Mouse (Mus musculus) fat pad, adult 2 months (tissue): ENCODE measurements around the gene Gm5108.

Source experiments
- DNase-seq: peaks from one replicate; pipeline ENCODE4 v3.0.0-alpha.2; 2011; ENCODE audit warnings: low read depth, low spot score; ENCODE audit errors: extremely low read depth

Gm5108 gene

DNA sequence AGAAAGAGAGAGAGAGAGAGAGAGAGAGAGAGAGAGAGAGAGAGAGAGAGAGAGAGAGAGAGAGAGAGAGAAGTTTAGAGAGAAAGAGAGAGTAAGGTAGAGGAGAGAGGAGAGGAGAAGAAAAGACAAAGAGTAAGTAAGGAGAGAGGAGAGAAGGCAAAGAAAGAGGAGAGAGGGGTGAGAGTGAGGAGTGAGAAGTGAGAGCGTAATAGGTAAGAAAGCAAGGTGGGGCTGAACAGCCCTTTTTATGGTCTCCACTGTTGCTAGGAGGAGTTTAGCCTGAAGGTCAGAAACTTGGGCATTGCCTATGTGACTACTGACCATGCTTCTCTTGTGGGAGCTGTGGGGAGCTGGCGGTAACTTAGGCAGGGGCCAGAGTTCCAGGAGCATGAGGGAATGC is at the start of gene Gm5108:
Gm5108 (plus strand) TSS at position 301 of the 400 bp plus-strand sequence.
- no peak for DNase-seq

- DNase-seq: no peak
Measured at GRCm38 (mm10) chr5:67898921-67899320, 42.5 kb upstream of the Gm5108 start.

DNA sequence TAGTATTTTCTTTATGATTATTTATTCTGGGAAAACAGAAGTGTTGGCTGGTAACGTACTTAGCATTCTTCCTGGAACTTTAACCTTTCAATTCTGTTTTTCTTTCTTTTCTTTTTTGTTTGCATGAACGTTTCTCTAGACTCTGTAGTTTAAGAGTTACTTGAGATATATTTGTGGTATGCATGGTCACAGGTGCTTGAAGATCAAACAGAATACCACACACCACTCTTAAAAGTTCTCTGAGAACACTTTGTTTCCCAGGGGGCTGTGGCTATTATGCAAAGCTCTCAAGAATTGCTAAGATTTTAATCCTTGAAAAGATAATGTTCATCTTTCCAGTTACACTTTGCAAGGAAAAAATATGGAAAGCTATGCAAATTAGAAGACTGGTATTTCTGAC is 36.9 kb upstream of the Gm5108 start:
- no peak for DNase-seq

DNA sequence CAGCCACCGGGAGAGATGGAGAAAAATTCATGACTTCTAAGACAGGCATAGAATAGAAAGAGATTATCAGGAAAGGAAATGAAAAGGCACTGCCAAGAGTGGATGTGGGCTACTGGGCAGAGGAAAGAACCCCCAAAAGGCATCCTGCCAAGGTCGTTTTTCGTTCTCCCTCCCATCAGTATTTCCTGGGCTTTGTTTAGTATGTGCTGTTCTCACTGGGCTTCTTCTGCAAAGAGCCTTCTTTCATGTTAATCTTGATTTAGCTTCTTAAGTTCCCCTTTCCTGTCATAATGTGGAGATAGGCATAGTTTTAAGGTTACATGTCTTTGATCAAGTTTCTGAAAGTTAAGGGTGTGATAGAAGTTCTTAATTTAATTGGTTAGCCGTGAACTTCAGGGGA is 10.9 kb upstream of the Gm5108 start:
- no peak for DNase-seq

- no peak for DNase-seq
Measured at GRCm38 (mm10) chr5:67931623-67932022, 9.8 kb upstream of the Gm5108 start.

DNA sequence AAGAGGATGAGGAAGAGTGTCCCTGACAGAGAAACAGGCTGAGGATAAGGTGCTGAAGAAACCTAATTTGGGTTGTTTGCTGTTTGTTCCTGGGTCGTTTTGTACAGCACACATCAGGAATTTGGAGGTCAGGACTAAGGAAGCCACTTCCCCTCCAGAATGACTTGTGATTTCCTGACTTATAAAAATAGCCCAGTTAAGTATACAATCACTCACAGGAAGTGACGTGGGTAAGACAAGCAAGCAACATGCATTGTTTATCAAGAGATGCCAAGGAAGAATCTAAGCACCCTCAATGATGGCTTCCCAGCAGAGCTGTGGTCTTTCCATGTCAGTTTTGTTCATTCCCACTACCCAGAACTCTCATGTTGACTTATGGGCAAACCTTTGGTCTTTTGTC is 1.7 kb downstream of the Gm5108 start:
- no peak for DNase-seq

GRCm38 (mm10) chr5:67944074-67944785 is 2.8 kb downstream of the Gm5108 start:
- no peak for DNase-seq

DNA sequence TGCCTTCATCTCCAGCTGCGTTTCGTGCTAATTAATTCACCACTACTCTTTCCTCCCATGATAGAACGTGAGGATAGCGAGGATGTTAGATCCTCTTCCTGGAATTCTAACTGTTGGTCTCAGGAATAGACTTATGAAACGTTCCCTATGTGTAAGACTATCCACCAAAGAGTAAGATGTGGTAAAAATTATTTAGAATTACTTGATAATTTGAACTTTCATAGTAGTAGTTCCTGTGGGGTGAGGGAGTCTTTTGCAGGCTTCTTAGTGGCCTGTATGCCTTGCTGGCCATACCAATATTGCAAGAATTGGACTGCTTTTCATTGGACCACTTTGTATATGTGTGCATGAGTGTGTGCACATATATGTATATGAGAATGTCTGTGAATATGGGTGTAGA is 4.9 kb downstream of the Gm5108 start, which contains the start of gene Gm21905:
Gm21905 (minus strand) TSS at position 101 of the 400 bp plus-strand sequence.
- no peak for DNase-seq

GRCm38 (mm10) chr5:67947006-67947405 is 5.5 kb downstream of the Gm5108 start:
- no peak for DNase-seq

DNA sequence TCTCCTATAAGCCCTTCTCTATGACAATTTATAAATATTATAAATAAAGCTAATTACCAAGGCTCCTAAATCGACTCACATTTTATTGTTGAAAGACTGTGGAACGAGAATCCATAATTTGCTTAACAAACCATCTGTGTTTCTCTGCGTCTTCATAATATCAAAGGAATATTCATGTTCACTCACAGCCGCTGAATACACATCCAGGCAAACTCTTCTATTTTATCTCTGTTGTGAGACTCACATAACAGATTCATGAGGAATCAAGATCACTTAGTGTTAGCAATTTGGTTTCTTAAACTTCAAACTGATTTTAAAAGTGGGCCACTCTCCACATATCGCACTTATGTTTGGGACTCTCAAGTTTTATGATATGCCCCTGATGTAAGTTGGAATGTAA is 6.6 kb downstream of the Gm5108 start:
- no peak for DNase-seq

DNA sequence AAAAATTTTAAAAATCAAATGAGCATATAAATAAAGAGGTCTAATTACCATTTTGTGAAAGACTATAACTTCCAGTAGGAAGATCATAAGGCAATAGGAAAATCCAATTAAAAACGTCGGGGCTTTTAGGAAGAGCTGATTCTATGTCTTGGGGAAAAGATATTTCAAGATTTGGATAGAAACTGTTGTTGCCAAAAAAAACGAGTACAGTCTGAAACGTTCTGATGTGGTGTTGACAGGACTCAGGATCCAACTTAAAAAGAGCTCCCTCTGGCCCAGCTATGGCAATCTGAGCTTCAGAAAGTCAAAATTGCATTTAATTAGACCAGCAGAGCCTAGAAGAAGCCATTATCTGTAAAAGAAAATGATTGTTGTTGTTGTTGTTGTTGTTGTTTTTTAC is 12.6 kb downstream of the Gm5108 start:
- no peak for DNase-seq

GRCm38 (mm10) chr5:67955486-67955885 is 14.0 kb downstream of the Gm5108 start:
- DNase-seq: no peak

GRCm38 (mm10) chr5:67961708-67962629 is 20.5 kb downstream of the Gm5108 start:
- no peak for DNase-seq

DNA sequence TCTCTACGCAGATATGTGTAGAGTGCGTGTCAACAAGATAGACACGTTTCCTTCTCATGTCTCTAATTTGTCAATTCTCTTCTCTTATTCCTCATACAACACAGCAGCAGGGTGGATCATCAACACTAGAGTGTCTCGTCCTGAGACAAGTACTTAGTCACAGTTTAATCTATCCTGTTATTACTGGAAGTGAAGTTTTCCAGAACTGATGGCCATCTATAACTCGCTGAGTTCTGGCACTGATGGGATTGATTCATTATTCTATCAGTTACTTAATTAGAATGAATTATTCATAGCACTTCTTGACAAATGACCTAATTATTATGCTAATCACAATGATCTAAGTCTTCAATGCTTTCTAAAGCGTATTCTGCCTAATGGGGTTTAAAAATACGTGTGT is 28.1 kb downstream of the Gm5108 start:
- DNase-seq: no peak

DNA sequence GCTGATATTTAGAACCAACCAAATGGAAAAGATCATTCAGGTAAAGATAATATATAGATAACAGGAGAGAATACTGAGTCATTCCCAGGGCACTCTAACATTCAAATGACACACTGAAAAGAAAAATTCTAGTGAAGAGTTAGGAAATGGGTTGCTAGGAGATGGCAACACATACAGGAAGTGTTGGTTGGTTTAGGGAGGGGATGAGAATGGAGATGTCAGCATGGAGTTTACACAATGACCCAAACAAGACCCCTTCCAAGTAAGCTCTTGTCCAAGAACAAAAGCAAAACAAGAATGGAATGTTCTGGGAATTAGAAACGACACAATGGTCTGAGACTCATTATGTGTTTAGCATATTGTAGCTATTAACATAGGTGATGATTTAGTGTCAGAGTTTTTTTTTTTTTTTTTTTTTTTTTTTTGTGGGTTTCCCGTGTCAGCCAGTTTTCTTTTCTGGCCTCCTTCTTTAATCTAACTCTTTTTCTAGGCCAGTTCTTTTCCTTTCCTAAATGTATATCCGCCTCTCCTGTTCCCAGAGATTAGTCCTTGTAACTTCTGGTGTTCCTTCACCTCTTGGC is 40.6 kb downstream of the Gm5108 start:
- no peak for DNase-seq

DNA sequence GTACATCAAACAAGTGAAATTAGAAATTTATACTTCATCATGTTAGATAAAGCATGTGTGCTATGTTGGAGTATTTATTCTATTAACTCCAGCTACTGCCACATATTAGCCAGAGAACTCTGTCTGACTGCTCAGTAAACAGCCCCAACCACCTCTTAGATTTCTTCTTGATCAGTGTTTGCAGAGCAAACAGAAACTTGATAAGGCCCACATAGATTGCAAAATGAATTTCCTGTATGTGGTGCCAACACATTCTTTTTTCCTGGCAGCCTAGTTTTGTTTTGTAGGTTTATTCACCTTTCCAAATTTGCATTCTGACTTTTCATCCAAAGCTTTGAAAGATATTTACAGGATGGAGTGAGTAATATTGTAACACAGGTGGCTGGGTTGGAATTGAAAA is 49.0 kb downstream of the Gm5108 start:
- DNase-seq: no peak

GRCm38 (mm10) chr5:68002611-68003010 is 61.1 kb downstream of the Gm5108 start:
- no peak for DNase-seq

DNA sequence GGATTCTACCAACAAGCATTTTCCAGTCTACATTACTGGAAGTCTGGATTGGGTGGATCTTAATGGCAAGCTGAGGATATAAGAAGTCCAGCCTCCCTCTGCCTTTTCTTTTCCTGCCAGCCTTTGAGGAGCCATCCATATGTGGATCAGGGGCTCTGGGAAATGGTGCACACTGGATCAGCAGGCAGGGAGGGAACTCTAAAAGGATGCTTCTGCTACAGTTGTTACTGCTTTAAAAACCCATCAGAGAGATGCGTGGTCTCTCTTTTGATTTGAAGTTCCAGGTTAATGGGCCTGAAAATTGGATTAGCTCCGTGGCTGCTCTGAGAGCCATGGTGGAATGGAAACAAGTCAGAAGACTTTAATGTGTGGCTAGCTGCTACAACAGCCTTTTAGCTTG is 62.4 kb downstream of the Gm5108 start:
- DNase-seq: no peak

DNA sequence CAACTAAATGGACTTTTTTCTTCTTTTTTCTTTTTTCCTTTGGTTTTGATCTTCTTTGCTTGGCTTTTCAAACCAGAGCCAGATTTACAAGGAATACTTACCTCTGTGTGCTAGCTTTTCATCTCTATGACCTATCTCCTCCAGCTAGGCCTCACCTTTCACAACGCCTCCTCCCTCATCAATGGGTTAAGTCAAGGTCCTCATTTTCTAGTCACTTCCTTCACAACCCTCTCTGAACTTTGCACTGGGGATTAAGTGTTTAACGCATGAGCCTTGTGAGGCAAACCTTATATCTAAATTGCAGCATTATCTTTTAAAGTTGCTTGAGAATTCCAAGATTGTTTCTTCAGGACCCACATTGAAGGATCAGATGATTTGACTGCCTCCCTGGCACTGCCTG is 63.0 kb downstream of the Gm5108 start:
- no peak for DNase-seq

DNA sequence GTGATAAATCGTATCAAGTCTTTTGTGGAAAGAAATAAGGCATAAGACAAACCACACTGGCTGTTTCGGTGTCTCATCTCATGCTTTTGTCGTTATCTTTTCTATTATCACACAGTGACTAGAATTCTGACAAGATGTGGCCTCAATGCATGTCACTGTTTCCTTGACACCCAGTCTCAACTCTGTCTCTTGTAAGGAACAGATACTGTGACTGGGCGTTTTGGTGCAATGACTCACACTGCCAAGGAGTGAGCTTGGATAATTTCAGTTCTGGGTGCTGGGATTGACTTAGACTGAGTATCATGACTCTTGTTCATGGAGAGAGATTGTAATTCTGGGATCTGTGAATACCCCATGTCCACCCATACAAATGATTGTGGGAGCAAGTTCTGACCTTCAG is 65.6 kb downstream of the Gm5108 start:
- no peak for DNase-seq

GRCm38 (mm10) chr5:68011569-68011968 is 70.1 kb downstream of the Gm5108 start:
- DNase-seq: no peak

DNA sequence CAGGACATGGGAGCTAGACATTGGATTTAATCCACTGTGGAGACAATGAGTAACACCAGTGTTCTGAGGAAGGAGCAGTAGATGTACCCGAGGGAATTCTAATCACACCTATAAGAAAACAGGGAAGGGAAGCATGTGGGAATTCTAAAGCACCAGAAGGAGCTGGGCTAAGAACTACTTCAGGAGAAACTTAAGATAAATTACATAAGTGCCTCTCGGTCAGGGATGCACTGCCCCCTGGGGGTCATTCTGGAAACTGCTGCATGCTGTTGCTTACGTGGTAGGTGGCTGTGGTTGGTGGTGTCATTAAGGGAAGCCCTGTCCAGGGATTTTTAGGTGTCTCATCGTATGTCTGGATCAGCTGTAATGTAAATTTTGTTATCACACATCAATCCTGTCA is 71.1 kb downstream of the Gm5108 start:
- no peak for DNase-seq
